Mouse (Mus musculus): ENCODE results near the gene Mtap. TPM values are rescaled to one million over a fixed set of nuclear protein-coding genes. Genes with fewer than 3 reads are reported as not detected.

Gene Mtap
- total and polyA plus RNA-seq, 2 experiments from 2014 or later, result 8.1 to 18.0 TPM

DNA sequence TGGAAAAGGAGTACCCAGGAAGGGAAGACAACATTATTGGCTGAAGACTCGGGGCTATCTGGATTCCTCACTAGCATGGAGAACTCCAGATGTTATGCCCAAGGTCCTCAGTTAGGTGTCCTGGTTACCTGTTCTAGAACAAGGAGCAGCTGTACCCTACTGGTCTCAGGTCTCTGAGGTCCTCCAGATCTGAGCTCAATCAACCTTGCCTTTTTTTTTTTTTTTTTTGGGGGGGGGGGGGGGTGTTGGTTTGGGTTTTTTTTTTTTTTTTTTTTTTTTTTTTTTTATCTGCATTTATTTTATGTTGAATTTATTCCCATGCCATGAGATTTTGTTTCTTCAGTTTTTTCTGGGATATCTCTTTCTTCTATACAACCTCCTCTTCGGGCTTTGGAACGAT, 24.5 kb downstream of the Mtap start:
- no peak overlapping the region for H3K4me3 ChIP-seq (ENCODE audit: low read depth, low read length)
- H3K27me3 ChIP-seq (ENCODE audit: insufficient read depth, low read length), result no peaks in the 10 kb centered on the region
- ATAC-seq (no peak), DNase-seq (no peak)
- TF ChIP-seq CTCF (IDR thresholded peaks at IDR 0.05; ENCODE audit: low read depth), result no peak
- peaks cover 9% of the 10 kb centered on the region; the same call in 1 of the 2 replicates for H3K36me3 ChIP-seq (ENCODE audit: insufficient read depth)
- H3K9ac ChIP-seq, result no peak overlapping the region
- H3K4me2 ChIP-seq (ENCODE audit: low read depth), result no peak overlapping the region
- no peak overlapping the region for H3K27ac ChIP-seq (ENCODE audit: low read depth, low read length)
- no peaks in the 10 kb centered on the region for H3K9me3 ChIP-seq (ENCODE audit: low read length)
- no peaks in the 10 kb centered on the region for H3K4me1 ChIP-seq (ENCODE audit: insufficient read depth)
- 95% methylated on average over 3 of the region's 3 CpGs for WGBS

DNA sequence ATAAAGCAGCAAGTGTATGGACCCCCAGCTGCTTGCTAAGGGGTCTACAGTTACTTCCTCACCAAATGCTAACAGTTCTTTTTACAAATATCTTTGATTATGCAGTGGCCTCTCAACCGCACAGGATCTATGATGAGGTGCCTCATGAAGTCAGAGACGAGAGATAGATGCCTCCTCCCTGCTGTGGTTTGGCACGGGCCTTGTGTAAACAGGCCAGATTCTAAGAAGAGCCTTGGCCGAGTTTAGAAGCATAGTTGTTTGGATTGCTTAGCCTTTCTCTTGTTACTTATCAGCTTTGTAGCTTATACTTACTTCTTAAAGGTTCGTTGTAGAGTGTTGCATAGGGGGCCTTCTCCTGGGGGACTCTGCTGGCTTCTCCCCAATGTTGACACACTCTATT, 25.6 kb downstream of the Mtap start:
- H3K27ac ChIP-seq (ENCODE audit: low read depth, low read length), result no peak overlapping the region
- H3K9ac ChIP-seq, result no peak overlapping the region
- H3K36me3 ChIP-seq (ENCODE audit: insufficient read depth), result peaks cover 11% of the 10 kb centered on the region
- H3K4me1 ChIP-seq (ENCODE audit: insufficient read depth), result no peaks in the 10 kb centered on the region
- whole genome bisulfite sequencing, result 86% methylated on average over 5 of the region's 5 CpGs
- DNase-seq (no peak), ATAC-seq (no peak)
- H3K9me3 ChIP-seq (ENCODE audit: low read length), result no peaks in the 10 kb centered on the region
- no peaks in the 10 kb centered on the region for H3K27me3 ChIP-seq (ENCODE audit: insufficient read depth, low read length)
- H3K4me3 ChIP-seq (ENCODE audit: low read depth, low read length), result no peak overlapping the region
- H3K4me2 ChIP-seq (ENCODE audit: low read depth), result no peak overlapping the region
- no peak for TF ChIP-seq CTCF (IDR thresholded peaks at IDR 0.05; ENCODE audit: low read depth)

DNA sequence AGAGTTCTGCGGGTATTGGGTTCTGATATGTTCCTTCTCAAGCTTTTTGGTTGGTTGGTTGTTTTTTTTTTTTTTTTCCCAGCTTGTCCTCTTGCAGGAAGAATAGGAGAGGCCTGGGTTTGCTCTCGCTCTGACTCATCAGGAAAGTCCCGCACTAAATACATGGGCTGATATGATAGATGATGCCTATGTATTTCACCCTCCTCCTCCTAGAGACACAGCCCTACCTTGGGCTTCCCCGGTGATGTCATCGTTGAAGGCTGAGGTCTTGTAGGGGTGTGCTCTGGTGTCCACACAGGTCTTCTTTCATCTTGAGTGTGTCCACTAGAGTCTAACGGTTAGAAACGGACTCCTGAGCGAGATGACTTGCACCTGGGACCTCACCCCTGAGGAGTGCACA, 26.7 kb downstream of the Mtap start:
- ATAC-seq (no peak), DNase-seq (no peak)
- no peaks in the 10 kb centered on the region for H3K27me3 ChIP-seq (ENCODE audit: insufficient read depth, low read length)
- no peak overlapping the region for H3K4me2 ChIP-seq (ENCODE audit: low read depth)
- H3K27ac ChIP-seq (ENCODE audit: low read depth, low read length), result no peak overlapping the region
- 96% methylated on average over 8 of the region's 8 CpGs for WGBS
- no peak for TF ChIP-seq CTCF (IDR thresholded peaks at IDR 0.05; ENCODE audit: low read depth)
- no peak overlapping the region for H3K4me3 ChIP-seq (ENCODE audit: low read depth, low read length)
- peaks cover 8% of the 10 kb centered on the region; the same call in 1 of the 2 replicates for H3K36me3 ChIP-seq (ENCODE audit: insufficient read depth)
- no peaks in the 10 kb centered on the region for H3K9me3 ChIP-seq (ENCODE audit: low read length)
- H3K4me1 ChIP-seq (ENCODE audit: insufficient read depth), result no peaks in the 10 kb centered on the region
- H3K9ac ChIP-seq, result no peak overlapping the region

DNA sequence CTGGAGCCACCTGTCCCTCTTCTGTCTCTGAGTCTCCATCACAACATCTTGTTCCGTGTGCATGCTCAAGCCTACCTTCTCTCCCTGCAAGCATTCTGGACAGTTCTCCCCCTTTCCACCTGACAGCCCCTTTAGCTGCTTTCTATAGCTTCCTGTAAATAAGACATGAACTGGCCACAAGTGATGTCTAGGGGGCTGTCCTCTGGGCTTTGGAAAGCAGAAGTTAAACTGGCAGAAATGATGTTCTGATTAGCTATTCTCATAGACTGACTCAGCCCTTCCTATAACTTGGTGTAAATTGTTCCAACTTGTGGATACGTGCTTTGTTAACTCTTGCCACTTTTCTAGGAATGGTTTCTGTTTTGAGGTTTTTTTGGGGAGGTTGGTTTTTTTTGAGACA, 27.8 kb downstream of the Mtap start:
- no peaks in the 10 kb centered on the region for H3K27me3 ChIP-seq (ENCODE audit: insufficient read depth, low read length)
- no peak overlapping the region for H3K4me3 ChIP-seq (ENCODE audit: low read depth, low read length)
- no peak for ATAC-seq
- peaks cover 8% of the 10 kb centered on the region; the same call in 1 of the 2 replicates for H3K36me3 ChIP-seq (ENCODE audit: insufficient read depth)
- no peak for TF ChIP-seq CTCF (IDR thresholded peaks at IDR 0.05; ENCODE audit: low read depth)
- WGBS, result 90% methylated on average over 2 of the region's 2 CpGs
- H3K27ac ChIP-seq (ENCODE audit: low read depth, low read length), result no peak overlapping the region
- DNase-seq, result no peak
- H3K9me3 ChIP-seq (ENCODE audit: low read length), result no peaks in the 10 kb centered on the region
- no peaks in the 10 kb centered on the region for H3K4me1 ChIP-seq (ENCODE audit: insufficient read depth)
- no peak overlapping the region for H3K4me2 ChIP-seq (ENCODE audit: low read depth)
- no peak overlapping the region for H3K9ac ChIP-seq

DNA sequence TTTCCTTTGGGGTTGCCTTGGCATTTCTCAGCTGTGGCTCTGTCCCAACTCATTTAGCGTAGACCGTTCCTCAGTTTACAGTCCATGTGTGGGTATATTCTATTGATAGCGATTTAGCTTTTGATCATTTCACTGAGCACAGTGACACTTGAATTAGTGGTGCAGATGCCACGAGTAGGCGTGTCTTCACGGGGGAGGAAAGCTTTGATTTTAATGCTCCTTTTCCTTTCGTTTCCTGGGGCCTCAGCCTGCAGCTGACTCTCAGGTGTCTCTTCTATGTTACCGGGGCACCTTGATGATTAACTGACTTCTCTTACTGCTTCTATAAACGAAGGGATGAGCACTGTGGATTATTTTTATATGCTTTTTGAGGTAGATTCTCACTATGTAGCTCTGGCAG, 32.0 kb downstream of the Mtap start:
- 95% methylated on average over 9 of the region's 9 CpGs for WGBS
- Histone ChIP-seq H3K4me1 (ENCODE audit: insufficient read depth) (no peaks in the 10 kb centered on the region), H3K27me3 (ENCODE audit: insufficient read depth, low read length) (no peaks in the 10 kb centered on the region), H3K9me3 (ENCODE audit: low read length) (no peaks in the 10 kb centered on the region), H3K36me3 (ENCODE audit: insufficient read depth) (peaks cover 9% of the 10 kb centered on the region), H3K9ac (no peak overlapping the region), H3K4me3 (ENCODE audit: low read depth, low read length) (no peak overlapping the region), H3K27ac (ENCODE audit: low read depth, low read length) (no peak overlapping the region), H3K4me2 (ENCODE audit: low read depth) (no peak overlapping the region)
- no peak for ATAC-seq
- no peak for DNase-seq
- TF ChIP-seq CTCF (IDR thresholded peaks at IDR 0.05; ENCODE audit: low read depth), result no peak

DNA sequence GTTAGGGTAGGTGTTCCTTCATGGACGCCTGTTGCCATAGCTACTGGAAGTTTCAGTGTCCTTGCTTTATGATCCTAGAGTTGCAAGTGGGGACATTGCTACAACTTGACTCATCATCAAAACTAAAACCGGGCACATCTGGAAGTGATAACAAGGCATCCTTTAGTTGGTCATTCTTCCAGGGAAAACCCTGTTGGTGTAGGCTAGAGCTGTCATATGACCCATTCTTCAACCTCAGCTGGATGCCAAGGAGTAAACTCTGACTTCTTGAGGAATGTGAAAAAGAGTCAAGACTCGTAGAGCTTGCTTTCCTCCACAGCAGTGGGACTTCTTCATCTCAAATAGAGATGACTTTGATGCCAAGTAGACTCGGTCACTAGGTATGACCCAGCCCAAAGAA, 32.8 kb downstream of the Mtap start:
- Histone ChIP-seq H3K9me3 (ENCODE audit: low read length) (no peaks in the 10 kb centered on the region), H3K36me3 (ENCODE audit: insufficient read depth) (peaks cover 7% of the 10 kb centered on the region), H3K27ac (ENCODE audit: low read depth, low read length) (no peak overlapping the region), H3K9ac (no peak overlapping the region), H3K4me2 (ENCODE audit: low read depth) (no peak overlapping the region), H3K27me3 (ENCODE audit: insufficient read depth, low read length) (no peaks in the 10 kb centered on the region), H3K4me3 (ENCODE audit: low read depth, low read length) (no peak overlapping the region), H3K4me1 (ENCODE audit: insufficient read depth) (no peaks in the 10 kb centered on the region)
- TF ChIP-seq CTCF (IDR thresholded peaks at IDR 0.05; ENCODE audit: low read depth), result no peak
- ATAC-seq (no peak), DNase-seq (no peak)
- WGBS, result 92% methylated on average over 4 of the region's 4 CpGs

DNA sequence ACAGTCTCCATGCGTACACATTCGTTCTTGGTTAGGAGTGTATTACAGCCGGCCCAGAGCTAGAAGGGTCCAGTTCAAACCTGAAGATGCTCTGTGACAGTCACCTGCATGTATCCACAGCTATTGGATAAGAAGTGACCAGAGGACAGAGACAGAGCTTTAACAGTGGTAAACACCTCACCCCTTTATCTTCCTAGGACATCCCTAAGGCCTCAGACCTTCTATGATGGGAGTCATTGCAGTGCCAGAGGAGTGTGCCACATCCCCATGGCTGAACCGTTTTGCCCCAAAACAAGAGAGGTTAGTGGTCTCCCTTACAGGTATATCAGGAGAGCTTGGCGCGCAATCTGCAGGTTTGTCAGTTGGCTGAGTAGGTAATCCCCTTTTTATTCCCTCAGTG, 34.0 kb downstream of the Mtap start:
- DNase-seq, result no peak
- H3K27me3 ChIP-seq (ENCODE audit: insufficient read depth, low read length), result no peaks in the 10 kb centered on the region
- no peaks in the 10 kb centered on the region for H3K9me3 ChIP-seq (ENCODE audit: low read length)
- no peak overlapping the region for H3K4me3 ChIP-seq (ENCODE audit: low read depth, low read length)
- H3K36me3 ChIP-seq (ENCODE audit: insufficient read depth), result peaks cover 7% of the 10 kb centered on the region
- TF ChIP-seq CTCF (IDR thresholded peaks at IDR 0.05; ENCODE audit: low read depth), result no peak
- ATAC-seq, result no peak
- no peak overlapping the region for H3K9ac ChIP-seq
- 96% methylated on average over 6 of the region's 6 CpGs for WGBS
- no peak overlapping the region for H3K27ac ChIP-seq (ENCODE audit: low read depth, low read length)
- H3K4me2 ChIP-seq (ENCODE audit: low read depth), result no peak overlapping the region
- H3K4me1 ChIP-seq (ENCODE audit: insufficient read depth), result no peaks in the 10 kb centered on the region

Data from forebrain, postnatal 0 days (tissue).